Mouse (Mus musculus) olfactory bulb, adult 2 months (tissue): ENCODE results near the gene Pde6d.

Experiments
- CTCF ChIP-seq: fragments of 200-500 bp; IDR thresholded peaks from 2 replicates; pipeline ENCODE4 v1.5.1; 2012; ENCODE audit warnings: low read depth, mild to moderate bottlenecking, low read length, moderate library complexity; ENCODE audit not compliant: insufficient read depth
- POLR2A ChIP-seq: fragments of 200-500 bp; IDR thresholded peaks from 2 replicates; pipeline ENCODE4 v1.6.1; 2012; ENCODE audit warnings: mild to moderate bottlenecking, low read depth, low read length, moderate library complexity; ENCODE audit not compliant: insufficient read depth

GRCm38 (mm10) chr1:86501559-86501958 lies 80.9 kb downstream of the Pde6d start:
- TF ChIP-seq CTCF (peak; percentile 69), POLR2A (no peak)
